Mouse (Mus musculus) subcutaneous adipose tissue, adult 2 months (tissue): ENCODE results near the gene 2300009A05Rik. TPM values are rescaled to one million over a fixed set of nuclear protein-coding genes. Genes with fewer than 3 reads are reported as not detected.

Source experiments
- polyA plus RNA-seq: library from polyadenylated mRNA; depleted of rRNA; stranded (reverse); fragments of >200 nt; gene quantifications from 2 replicates; pipeline ENCODE4 v1.2.3, GENCODE M21; 2012; ENCODE audit warnings: low replicate concordance; rRNA removed

The 2300009A05Rik gene
- 40.6 and 43.5 TPM in 2 replicates for polyA plus RNA-seq

DNA sequence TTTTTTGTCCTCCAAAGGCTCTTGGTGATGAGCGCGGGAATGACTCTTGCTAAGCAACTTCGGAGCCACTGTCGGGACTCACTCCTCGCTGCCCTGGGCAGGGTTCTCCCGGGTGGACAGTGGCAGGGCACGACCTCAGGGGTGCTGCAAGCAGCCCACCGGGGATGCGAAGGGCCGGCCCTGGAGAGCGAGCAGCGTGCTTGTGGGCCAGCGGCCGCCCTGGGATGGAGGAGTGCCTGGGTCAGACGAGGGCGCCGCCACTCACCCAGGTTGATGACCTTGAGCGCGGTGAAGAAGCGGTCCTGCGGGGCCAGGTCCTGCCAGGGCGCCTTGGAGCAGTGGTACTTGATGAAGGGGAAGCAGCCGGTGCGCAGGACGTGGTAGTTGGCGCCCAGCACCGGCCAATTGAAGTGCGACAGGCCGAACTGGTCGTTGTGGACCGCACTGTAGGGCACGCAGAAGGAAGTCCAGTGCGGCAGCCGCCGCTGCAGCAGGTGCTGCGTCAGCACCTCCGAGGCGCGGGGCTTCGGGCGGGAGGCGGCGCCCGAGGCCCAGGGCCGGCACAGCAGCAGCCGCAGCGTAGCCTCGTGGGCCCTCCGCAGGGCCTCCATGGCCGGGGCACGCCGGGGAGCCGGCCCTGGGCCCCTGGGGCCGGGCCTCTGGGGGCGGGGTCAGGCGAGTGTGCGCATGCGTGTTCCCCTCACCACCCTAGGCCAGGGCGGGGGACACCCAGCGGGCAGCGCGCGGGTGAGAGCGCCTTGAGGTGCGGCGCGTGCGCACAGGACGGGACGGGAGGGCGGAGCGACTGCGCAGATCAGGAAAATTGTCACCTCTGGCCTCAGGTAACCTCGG is at the start of gene 2300009A05Rik:
2300009A05Rik (minus strand) TSS at position 636 of the 852 bp plus-strand sequence.

GRCm38 (mm10) chr9:63377270-63378142 is 21.5 kb downstream of the 2300009A05Rik start, which contains the start of gene Map2k5:
TSS of gene Map2k5 (minus strand) at chr9:63377902.

Other genes starting within 250 kb of the 2300009A05Rik start
- gene Map2k5, start 21.3 kb downstream of the 2300009A05Rik start, polyA plus RNA-seq = 33.3 and 40.8 TPM in 2 replicates
- not detected in 2 replicates for gene Iqch, start 203.2 kb upstream of the 2300009A05Rik start, polyA plus RNA-seq
- gene Aagab, start 203.4 kb upstream of the 2300009A05Rik start, polyA plus RNA-seq = 16.9 and 17.9 TPM in 2 replicates